Mouse (Mus musculus) testis, adult 2 months (tissue): ENCODE results near the gene Ank3. TPM values are rescaled to one million over a fixed set of nuclear protein-coding genes. Genes with fewer than 3 reads are reported as not detected.

ENCODE experiments used
- H3K27ac ChIP-seq: fragments of 200-500 bp; 2 replicates; pipeline ENCODE4 v1.5.1; 2012; ENCODE audit warnings: low read depth, low read length; ENCODE audit not compliant: control insufficient read depth, insufficient read depth
- H3K27me3 ChIP-seq: fragments of 200-500 bp; 2 replicates; pipeline ENCODE4 v1.6.1; 2012; ENCODE audit warnings: mild to moderate bottlenecking, low read length, moderate library complexity; ENCODE audit not compliant: control insufficient read depth, insufficient read depth
- H3K36me3 ChIP-seq: fragments of 200-500 bp; 2 replicates; pipeline ENCODE4 v1.6.1; 2012; ENCODE audit warnings: mild to moderate bottlenecking, low read length; ENCODE audit not compliant: control insufficient read depth, insufficient read depth
- H3K4me1 ChIP-seq: fragments of 200-500 bp; 2 replicates; pipeline ENCODE4 v1.6.1; 2012; ENCODE audit warnings: low read length; ENCODE audit not compliant: control insufficient read depth, insufficient read depth
- H3K4me3 ChIP-seq: fragments of 200-500 bp; 2 replicates; pipeline ENCODE4 v1.5.1; 2012; ENCODE audit warnings: low read depth, mild to moderate bottlenecking, low read length, moderate library complexity, mixed read lengths; ENCODE audit not compliant: control insufficient read depth
- CTCF ChIP-seq: fragments of 200-500 bp; IDR thresholded peaks from 2 replicates; pipeline ENCODE4 v1.5.1; 2012; ENCODE audit warnings: low read depth, mild to moderate bottlenecking, inconsistent platforms, low read length, moderate library complexity; ENCODE audit not compliant: control insufficient read depth, insufficient read depth, insufficient replicate concordance
- POLR2A ChIP-seq: fragments of 200-500 bp; IDR thresholded peaks from 2 replicates; pipeline ENCODE4 v1.6.1; 2012; ENCODE audit warnings: low read depth, mild to moderate bottlenecking, inconsistent platforms, low read length, moderate library complexity; ENCODE audit not compliant: control insufficient read depth
- polyA plus RNA-seq: library from polyadenylated mRNA; depleted of rRNA; stranded (reverse); fragments of >200 nt; gene quantifications from 2 replicates; pipeline ENCODE4 v1.2.3, GENCODE M21; 2012

The Ank3 gene
- polyA plus RNA-seq, 1 experiment = 3.4 TPM

DNA sequence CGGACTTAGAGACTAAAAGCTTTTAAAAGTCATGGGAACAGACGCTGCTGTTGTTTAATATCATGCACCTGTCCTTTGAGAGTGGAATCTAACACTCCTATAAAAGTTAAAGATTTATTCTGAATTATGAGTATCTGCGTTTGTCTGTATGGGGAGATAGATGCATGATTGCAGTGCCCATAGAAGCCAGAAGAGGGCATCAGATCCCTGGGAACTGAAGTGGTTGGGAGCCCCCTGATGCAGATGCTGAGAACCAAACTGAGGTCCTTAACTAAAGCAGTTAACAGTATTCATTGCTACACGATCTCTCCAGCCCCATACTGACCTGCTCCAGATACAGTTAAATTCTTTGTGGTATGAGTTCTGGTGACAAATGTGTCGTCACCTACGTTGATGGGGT, 240.6 kb downstream of the Ank3 start:
- Histone ChIP-seq H3K4me1 (no peaks in the 10 kb centered on the region), H3K4me3 (no peak overlapping the region), H3K36me3 (no peaks in the 10 kb centered on the region), H3K27me3 (no peaks in the 10 kb centered on the region), H3K27ac (no peak overlapping the region)
- TF ChIP-seq CTCF (no peak), POLR2A (no peak)

DNA sequence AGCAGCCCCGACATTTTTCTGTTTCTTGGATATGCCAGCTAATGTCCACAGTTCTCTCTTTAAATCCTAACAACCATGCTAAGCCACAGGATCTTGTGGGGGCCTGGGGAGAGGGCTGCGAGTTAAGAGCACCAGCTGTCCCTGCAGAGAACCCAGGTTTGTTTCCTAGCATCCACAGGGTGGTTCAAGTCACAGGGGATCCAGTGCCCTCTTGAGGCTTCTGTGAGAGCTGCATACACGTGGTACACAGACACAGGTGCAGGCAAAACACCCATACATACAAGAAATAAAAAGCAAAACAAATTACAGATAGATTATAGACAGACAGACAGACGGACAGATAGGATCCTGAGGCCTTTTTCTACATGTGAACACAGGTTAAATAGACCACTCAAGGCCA, 242.0 kb downstream of the Ank3 start:
- Histone ChIP-seq H3K4me1 (peaks cover 2% of the 10 kb centered on the region; the same call in 1 of the 2 replicates), H3K27me3 (no peaks in the 10 kb centered on the region), H3K36me3 (no peaks in the 10 kb centered on the region), H3K4me3 (no peak overlapping the region), H3K27ac (no peak overlapping the region)
- no peak for TF ChIP-seq POLR2A
- TF ChIP-seq CTCF = no peak

DNA sequence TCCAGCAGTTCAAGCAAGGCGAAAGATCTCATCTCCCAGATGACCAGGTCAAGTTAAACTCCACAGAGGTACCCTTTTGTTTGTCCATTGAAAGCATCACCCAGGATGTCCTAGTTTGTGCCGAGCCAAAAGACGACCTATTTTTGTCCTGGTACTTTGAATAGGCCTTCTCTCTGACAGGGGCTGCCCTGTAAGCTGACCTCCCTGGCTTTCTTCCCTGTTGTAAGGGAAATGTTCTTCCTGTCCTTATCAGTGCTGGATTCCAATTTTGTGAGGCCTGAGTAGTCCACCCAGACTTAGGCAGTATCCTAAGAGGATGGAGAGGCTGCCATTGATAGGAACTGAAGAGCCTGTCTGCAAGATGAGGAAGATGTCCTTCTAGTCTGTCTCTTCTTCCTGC, 244.9 kb downstream of the Ank3 start:
- no peaks in the 10 kb centered on the region for H3K27me3 ChIP-seq
- TF ChIP-seq POLR2A (no peak), CTCF (no peak)
- H3K4me3 ChIP-seq = no peak overlapping the region
- H3K4me1 ChIP-seq = peaks cover 7% of the 10 kb centered on the region
- H3K36me3 ChIP-seq = no peaks in the 10 kb centered on the region
- H3K27ac ChIP-seq = no peak overlapping the region

DNA sequence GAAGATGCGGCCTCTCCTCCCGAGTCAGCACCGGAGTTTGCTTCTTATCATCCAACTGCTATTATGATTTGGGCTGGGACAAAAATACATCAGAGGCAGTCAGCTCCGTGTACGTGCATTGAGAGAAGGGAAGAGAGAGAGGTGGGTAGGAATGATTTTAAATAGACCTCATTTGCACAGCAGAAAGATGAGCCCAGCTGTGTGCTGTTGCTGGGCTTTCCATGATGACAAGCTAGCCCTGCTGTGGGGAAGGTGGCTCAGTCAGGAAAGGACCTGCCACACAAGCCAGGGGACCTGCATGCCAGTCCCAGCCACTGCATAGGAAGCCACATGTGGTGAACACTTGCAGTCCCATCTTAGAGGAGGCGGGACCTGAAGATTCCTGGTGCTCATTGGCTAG, 245.4 kb downstream of the Ank3 start:
- TF ChIP-seq POLR2A (no peak), CTCF (no peak)
- Histone ChIP-seq H3K27me3 (no peaks in the 10 kb centered on the region), H3K27ac (no peak overlapping the region), H3K4me1 (peaks cover 7% of the 10 kb centered on the region), H3K4me3 (0 out of 2 replicates have a peak overlapping the region, but pooled peaks have one; percentile 9), H3K36me3 (no peaks in the 10 kb centered on the region)

DNA sequence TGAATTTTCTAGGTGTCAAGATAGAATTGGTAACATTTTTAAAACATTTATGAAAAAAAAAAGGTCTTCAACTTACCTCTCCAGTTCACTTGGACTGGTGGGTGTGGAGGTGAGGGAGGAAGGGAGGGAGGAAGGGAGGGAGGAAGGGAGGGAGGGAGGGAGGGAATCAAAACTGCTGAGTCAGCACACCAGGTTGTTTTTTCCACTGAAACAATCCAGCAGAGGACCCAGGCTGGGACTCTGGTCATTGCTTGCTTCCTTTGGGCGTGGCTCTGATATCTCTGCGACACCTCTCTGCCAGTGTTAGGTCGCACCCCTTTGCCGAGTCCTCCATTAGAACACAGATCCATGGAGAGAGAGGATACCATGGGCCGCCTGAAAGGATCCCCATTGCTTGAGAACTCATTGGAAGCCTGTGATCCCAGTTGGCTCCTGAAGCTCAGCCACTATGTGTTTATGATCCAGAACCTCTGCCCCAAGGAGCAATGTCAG, 246.8 kb downstream of the Ank3 start:
- Histone ChIP-seq H3K27ac (no peak overlapping the region), H3K4me3 (peak overlapping the region; percentile 72), H3K27me3 (no peaks in the 10 kb centered on the region), H3K36me3 (no peaks in the 10 kb centered on the region), H3K4me1 (peaks cover 7% of the 10 kb centered on the region)
- TF ChIP-seq POLR2A (no peak), CTCF (no peak)

DNA sequence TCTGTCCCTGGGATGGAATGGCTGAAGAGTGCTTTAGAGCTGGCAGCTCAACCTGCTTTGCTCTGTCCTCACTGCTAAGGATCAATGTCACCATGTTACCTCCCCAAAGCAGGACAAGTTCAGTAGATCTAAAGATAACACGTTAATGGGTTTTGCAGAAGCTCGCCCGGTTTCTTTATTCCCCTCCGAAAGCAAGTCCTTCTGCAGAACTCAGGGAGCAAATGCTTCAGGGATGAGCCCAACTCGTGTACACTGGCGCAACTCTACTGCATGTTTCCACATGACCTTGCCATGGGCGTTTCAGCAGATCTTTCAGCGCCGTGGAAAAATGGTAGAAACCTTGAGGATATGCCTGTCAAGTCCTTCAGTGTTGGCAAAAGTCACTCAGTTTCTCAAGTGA, 247.4 kb downstream of the Ank3 start:
- Histone ChIP-seq H3K4me1 (peaks cover 7% of the 10 kb centered on the region), H3K27me3 (no peaks in the 10 kb centered on the region), H3K27ac (no peak overlapping the region), H3K36me3 (no peaks in the 10 kb centered on the region), H3K4me3 (peak overlapping the region; percentile 72)
- TF ChIP-seq CTCF (no peak), POLR2A (no peak)

DNA sequence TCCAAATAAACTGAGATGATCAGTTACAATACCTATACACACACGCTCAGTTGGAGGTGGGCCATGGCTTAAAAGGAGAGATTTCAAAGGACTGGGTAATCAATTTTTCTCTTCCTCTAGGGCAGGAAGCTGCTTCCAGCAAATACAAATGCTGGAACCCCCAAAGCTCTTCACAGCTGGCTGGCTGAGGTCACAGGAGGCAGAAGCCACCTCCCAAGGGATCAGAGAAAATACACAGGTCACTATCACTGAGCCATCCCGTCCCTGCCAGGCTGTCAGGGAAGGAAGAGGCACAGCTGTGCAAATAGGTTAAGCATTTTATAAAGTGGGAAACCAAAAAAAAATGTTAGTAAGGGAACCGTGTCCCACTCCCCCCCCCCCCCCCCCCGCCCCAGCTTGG, 251.5 kb downstream of the Ank3 start:
- TF ChIP-seq CTCF (no peak), POLR2A (no peak)
- H3K36me3 ChIP-seq = no peaks in the 10 kb centered on the region
- H3K4me3 ChIP-seq = no peak overlapping the region
- H3K27me3 ChIP-seq = no peaks in the 10 kb centered on the region
- no peak overlapping the region for H3K27ac ChIP-seq
- H3K4me1 ChIP-seq = peaks cover 7% of the 10 kb centered on the region

DNA sequence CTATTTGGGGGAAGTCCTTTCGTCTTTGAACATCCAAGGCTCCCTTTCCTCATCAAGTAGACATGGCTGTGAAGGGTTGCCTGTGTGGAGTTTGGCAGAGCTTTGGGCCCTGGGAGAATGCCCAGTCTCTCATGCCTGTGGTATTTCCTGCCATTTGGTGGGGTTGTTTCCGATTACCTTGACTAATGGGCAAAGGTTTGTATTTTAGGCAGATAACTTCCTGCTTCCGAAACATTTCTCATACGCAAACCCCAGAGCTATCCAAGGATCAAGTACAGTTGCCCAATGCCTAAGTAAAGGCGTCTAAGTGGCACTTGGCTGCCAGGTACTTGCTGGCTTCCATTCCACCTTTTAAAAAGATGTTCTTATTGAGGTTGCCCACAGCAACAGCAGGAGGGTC, 254.1 kb downstream of the Ank3 start:
- no peaks in the 10 kb centered on the region for H3K4me1 ChIP-seq
- TF ChIP-seq POLR2A (no peak), CTCF (no peak)
- no peak overlapping the region for H3K4me3 ChIP-seq
- H3K27me3 ChIP-seq = no peaks in the 10 kb centered on the region
- no peak overlapping the region for H3K27ac ChIP-seq
- no peaks in the 10 kb centered on the region for H3K36me3 ChIP-seq
